Mouse (Mus musculus) layer of hippocampus, adult 9-10 months (tissue): ENCODE data around the gene Zdhhc18.
"Not testable (repeated sequence)": the region's sequence is repeated elsewhere in the genome, so short reads cannot be mapped to it uniquely, and the experiment has no call there.

ENCODE experiments used
- DNase-seq: peaks from one replicate; pipeline ENCODE4 v3.0.0; 2022; ENCODE audit warnings: low spot score

Gene Zdhhc18

GRCm38 (mm10) chr4:133662945-133663344, 13.0 kb upstream of the Zdhhc18 start:
- no peak for DNase-seq

- DNase-seq = no peak
These were observed 12.5 kb upstream of the Zdhhc18 start for GRCm38 (mm10) chr4:133662421-133662820.

GRCm38 (mm10) chr4:133660193-133661155, 10.5 kb upstream of the Zdhhc18 start:
- peak; percentile 64 for DNase-seq

- DNase-seq = peak; percentile 44
These were observed 9.7 kb upstream of the Zdhhc18 start for GRCm38 (mm10) chr4:133659497-133660192.

GRCm38 (mm10) chr4:133658729-133659128, 8.8 kb upstream of the Zdhhc18 start:
- DNase-seq = no peak

- no peak for DNase-seq
These were observed 8.0 kb upstream of the Zdhhc18 start for GRCm38 (mm10) chr4:133657829-133658458.

GRCm38 (mm10) chr4:133656997-133657396, 7.0 kb upstream of the Zdhhc18 start:
- no peak for DNase-seq

GRCm38 (mm10) chr4:133656294-133656693, 6.3 kb upstream of the Zdhhc18 start:
- DNase-seq = no peak

- not testable (repeated sequence) for DNase-seq
These were observed 4.1 kb upstream of the Zdhhc18 start for GRCm38 (mm10) chr4:133654070-133654469.

- no peak for DNase-seq
These were observed 2.8 kb upstream of the Zdhhc18 start for GRCm38 (mm10) chr4:133652746-133653145.

GRCm38 (mm10) chr4:133651986-133652385, 2.0 kb upstream of the Zdhhc18 start:
- DNase-seq = no peak

GRCm38 (mm10) chr4:133651445-133651844, 1.5 kb upstream of the Zdhhc18 start:
- DNase-seq = no peak

GRCm38 (mm10) chr4:133649464-133649863, 490 bp downstream of the Zdhhc18 start:
- not testable (repeated sequence) for DNase-seq

GRCm38 (mm10) chr4:133645680-133646079, 4.3 kb downstream of the Zdhhc18 start:
- DNase-seq = no peak

GRCm38 (mm10) chr4:133645195-133645594, 4.8 kb downstream of the Zdhhc18 start:
- no peak for DNase-seq

- no peak for DNase-seq
These were observed 15.9 kb downstream of the Zdhhc18 start for GRCm38 (mm10) chr4:133634043-133634410.

- DNase-seq = peak; percentile 65
These were observed 16.5 kb downstream of the Zdhhc18 start for GRCm38 (mm10) chr4:133633332-133634042.

GRCm38 (mm10) chr4:133632483-133633327, 17.2 kb downstream of the Zdhhc18 start:
- no peak for DNase-seq

GRCm38 (mm10) chr4:133631769-133632411, 18.1 kb downstream of the Zdhhc18 start:
- no peak for DNase-seq

GRCm38 (mm10) chr4:133631071-133631768, 18.7 kb downstream of the Zdhhc18 start:
- no peak for DNase-seq
